Mouse (Mus musculus) G1E (cell line): ENCODE measurements at regions not wholly inside any gene's neighbourhood (a gene's known extent, or its start where the extent isn't known, plus 50 kb on each side); places are given as distances from the start of the nearest gene placed in this dataset.

Experiments
- ATAC-seq: 2 replicates; pipeline ENCODE4 v1.8.0; 2016; ENCODE audit warnings: mild to moderate bottlenecking; ENCODE audit not compliant: insufficient number of reproducible peaks, poor library complexity, low FRiP score, severe bottlenecking; ENCODE audit errors: extremely low read depth
- DNase-seq: peaks from one replicate; pipeline ENCODE4 v3.0.0; 2012; ENCODE audit warnings: low spot score
- H3K27me3 ChIP-seq: 2 replicates; pipeline ENCODE4 v1.6.1; 2012; ENCODE audit warnings: mild to moderate bottlenecking, low read length, inconsistent platforms; ENCODE audit not compliant: insufficient read depth
- H3K36me3 ChIP-seq: replicated peaks from 2 replicates; pipeline ENCODE3; 2012; ENCODE audit warnings: mild to moderate bottlenecking, inconsistent platforms
- H3K4me1 ChIP-seq: 2 replicates; pipeline ENCODE4 v1.6.1; 2012; ENCODE audit warnings: low read depth, low read length, inconsistent platforms, mixed read lengths; ENCODE audit not compliant: insufficient read depth
- H3K4me3 ChIP-seq: 2 replicates; pipeline ENCODE4 v1.5.1; 2012; ENCODE audit warnings: low read depth, mild to moderate bottlenecking, inconsistent platforms, low read length, moderate library complexity, mixed read lengths
- H3K9me3 ChIP-seq: replicated peaks from 2 replicates; pipeline ENCODE4 v1.6.1; 2012; ENCODE audit warnings: inconsistent platforms
- CTCF ChIP-seq: IDR thresholded peaks from 2 replicates; pipeline ENCODE4 v1.5.1; 2012; ENCODE audit warnings: low read depth, low read length, inconsistent platforms, mixed read lengths
- GATA1 ChIP-seq: IDR thresholded peaks from 2 replicates; pipeline ENCODE4 v1.6.1; 2012; ENCODE audit warnings: borderline replicate concordance, low read length, inconsistent platforms, mixed read lengths
- GATA2 ChIP-seq: IDR thresholded peaks from 2 replicates; pipeline ENCODE4 v1.6.1; 2012; ENCODE audit warnings: low read depth, low read length, inconsistent platforms, borderline replicate concordance
- POLR2AphosphoS5 ChIP-seq: IDR thresholded peaks from 2 replicates; pipeline ENCODE4 v1.6.1; 2012; ENCODE audit warnings: low read depth, low read length, inconsistent platforms; ENCODE audit not compliant: insufficient replicate concordance
- TAL1 ChIP-seq: conservative IDR thresholded peaks from 2 replicates; pipeline ENCODE4 v1.6.1; 2012; ENCODE audit warnings: low read depth, low read length, inconsistent platforms, mixed read lengths

DNA sequence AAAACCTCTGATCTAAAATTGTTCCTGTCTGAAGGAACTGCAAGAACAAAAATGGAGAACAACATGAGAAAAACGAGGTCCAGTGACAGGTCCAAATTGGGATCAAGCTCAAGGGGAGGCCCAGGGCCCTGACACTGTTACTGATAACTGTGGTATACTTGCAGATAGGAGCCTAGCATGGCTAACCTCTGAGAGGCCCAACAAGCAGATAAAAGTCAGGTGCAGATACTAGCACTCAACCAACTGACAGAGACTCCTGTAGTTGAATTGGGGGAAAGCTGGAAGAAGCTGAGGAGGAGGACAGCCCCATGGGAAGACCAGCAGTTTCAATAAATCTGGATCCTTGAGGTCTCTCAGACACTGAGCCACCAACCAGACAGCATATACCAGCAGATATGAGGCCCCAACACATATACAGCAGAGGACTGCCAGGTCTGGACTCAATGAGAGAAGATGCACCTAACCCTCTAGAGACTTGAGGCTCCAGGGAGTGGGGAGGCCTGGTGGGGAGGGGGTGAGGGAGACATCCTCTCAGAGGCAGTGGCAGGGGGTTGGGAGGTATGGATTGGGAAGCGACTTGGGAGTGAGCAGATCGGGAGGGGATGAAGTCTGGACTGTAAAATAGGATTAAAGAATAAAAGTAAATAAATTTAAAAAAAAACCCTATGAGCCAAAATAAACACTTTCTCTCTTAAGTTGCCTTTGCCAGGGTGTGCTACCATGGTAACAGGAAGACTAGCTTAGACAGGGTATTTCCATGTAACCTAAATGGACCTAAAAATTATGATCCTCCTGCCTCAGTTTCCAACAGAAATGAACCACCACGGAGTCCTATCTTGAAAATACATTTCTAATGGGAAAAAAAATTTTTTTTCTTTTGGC lies 91.8 kb downstream of the Fam204a start:
- DNase-seq, result no peak
- H3K27me3 ChIP-seq, result peaks cover 3% of the 10 kb centered on the region; the same call in 1 of the 2 replicates
- ATAC-seq, result no peak
- no peak for TF ChIP-seq GATA1
- no peak for TF ChIP-seq POLR2AphosphoS5
- TF ChIP-seq TAL1, result no peak
- TF ChIP-seq CTCF, result no peak
- TF ChIP-seq GATA2, result no peak
- H3K9me3 ChIP-seq, result no peaks in the 10 kb centered on the region
- H3K4me3 ChIP-seq, result no peak overlapping the region
- H3K4me1 ChIP-seq, result no peaks in the 10 kb centered on the region
- no peaks in the 10 kb centered on the region for H3K36me3 ChIP-seq

GRCm38 (mm10) chr19:60129635-60130034 lies 96.9 kb downstream of the Fam204a start:
- H3K4me3 ChIP-seq, result no peak overlapping the region
- TF ChIP-seq GATA1 (no peak), GATA2 (no peak), CTCF (no peak), TAL1 (no peak), POLR2AphosphoS5 (no peak)
- ATAC-seq (no peak), DNase-seq (no peak)
- no peaks in the 10 kb centered on the region for H3K36me3 ChIP-seq
- no peaks in the 10 kb centered on the region for H3K9me3 ChIP-seq
- no peaks in the 10 kb centered on the region for H3K27me3 ChIP-seq
- no peaks in the 10 kb centered on the region for H3K4me1 ChIP-seq

DNA sequence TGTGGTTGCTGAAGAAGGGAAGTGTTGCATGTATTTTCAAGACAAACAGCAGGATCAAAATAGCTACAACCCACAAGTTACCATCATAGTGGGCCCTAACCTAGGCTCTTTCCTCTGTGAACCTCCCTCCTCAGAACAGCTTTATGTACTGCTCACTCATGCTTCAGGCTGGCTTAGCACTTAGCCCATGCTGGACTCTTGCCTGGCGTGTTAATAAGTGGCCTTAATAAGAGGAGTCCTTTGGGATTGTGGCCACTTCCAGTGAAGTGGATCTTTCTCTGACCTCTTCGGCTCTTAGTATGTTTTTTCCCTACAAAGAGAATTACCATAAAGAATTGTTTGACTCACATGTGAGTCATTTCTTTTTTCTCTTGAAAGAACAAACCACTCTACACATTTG lies 101.9 kb downstream of the Fam204a start:
- no peak for TF ChIP-seq GATA2
- TF ChIP-seq POLR2AphosphoS5, result no peak
- TF ChIP-seq GATA1, result no peak
- TF ChIP-seq CTCF, result no peak
- TF ChIP-seq TAL1, result no peak
- no peak for DNase-seq
- no peaks in the 10 kb centered on the region for H3K27me3 ChIP-seq
- no peaks in the 10 kb centered on the region for H3K4me1 ChIP-seq
- no peak overlapping the region for H3K4me3 ChIP-seq
- no peaks in the 10 kb centered on the region for H3K9me3 ChIP-seq
- H3K36me3 ChIP-seq, result no peaks in the 10 kb centered on the region
- ATAC-seq, result no peak

DNA sequence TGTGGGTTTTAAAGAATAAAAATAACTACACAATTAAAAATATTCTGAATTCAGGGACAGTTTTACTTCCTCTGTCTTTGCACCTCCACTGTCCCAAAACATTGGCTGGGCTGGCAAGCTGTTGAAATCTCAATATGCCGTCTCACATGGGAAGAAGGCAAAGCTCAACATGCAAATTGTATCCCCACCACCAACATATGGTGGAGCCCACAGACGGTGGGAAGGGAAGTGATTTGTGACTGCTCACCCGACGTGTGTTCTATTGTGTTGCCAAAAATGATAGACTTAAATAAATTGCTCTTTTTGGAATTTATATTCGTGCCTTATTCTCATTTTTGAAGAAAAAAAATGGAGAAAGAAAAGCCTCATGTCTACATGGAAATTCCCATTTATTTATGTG lies 105.6 kb downstream of the Fam204a start:
- ATAC-seq (no peak), DNase-seq (no peak)
- TF ChIP-seq CTCF, result no peak
- no peak for TF ChIP-seq POLR2AphosphoS5
- TF ChIP-seq GATA1, result no peak
- TF ChIP-seq TAL1, result no peak
- TF ChIP-seq GATA2, result no peak

GRCm38 (mm10) chr19:60119051-60119450 lies 107.5 kb downstream of the Fam204a start:
- H3K4me3 ChIP-seq, result no peak overlapping the region
- H3K36me3 ChIP-seq, result no peaks in the 10 kb centered on the region
- peaks cover 3% of the 10 kb centered on the region; the same call in 1 of the 2 replicates for H3K27me3 ChIP-seq
- H3K4me1 ChIP-seq, result no peaks in the 10 kb centered on the region
- TF ChIP-seq GATA2, result no peak
- TF ChIP-seq POLR2AphosphoS5, result no peak
- TF ChIP-seq CTCF, result no peak
- no peak for TF ChIP-seq TAL1
- TF ChIP-seq GATA1, result no peak
- DNase-seq, result no peak
- no peaks in the 10 kb centered on the region for H3K9me3 ChIP-seq
- no peak for ATAC-seq

More for the DNA sequence above, 105.6 kb downstream of the Fam204a start:
- Histone ChIP-seq H3K27me3 (peaks cover 3% of the 10 kb centered on the region; the same call in 1 of the 2 replicates), H3K4me3 (no peak overlapping the region), H3K36me3 (no peaks in the 10 kb centered on the region), H3K4me1 (no peaks in the 10 kb centered on the region), H3K9me3 (no peaks in the 10 kb centered on the region)

- TF ChIP-seq GATA1 (no peak), GATA2 (no peak), CTCF (no peak)
- ATAC-seq (no peak), DNase-seq (no peak)
- no peak overlapping the region for H3K4me3 ChIP-seq
- H3K4me1 ChIP-seq, result no peaks in the 10 kb centered on the region
- peaks cover 12% of the 10 kb centered on the region for H3K27me3 ChIP-seq
- no peaks in the 10 kb centered on the region for H3K9me3 ChIP-seq
- H3K36me3 ChIP-seq, result no peaks in the 10 kb centered on the region
Observed at GRCm38 (mm10) chr19:60113666-60114388, 112.7 kb downstream of the Fam204a start.
